Mouse (Mus musculus): ENCODE measurements at regions not wholly inside any gene's neighbourhood (a gene's known extent, or its start where the extent isn't known, plus 50 kb on each side); places are given as distances from the start of the nearest gene placed in this dataset.
A peak's percentile ranks its signal among the peaks of the same experiment; 100 is the strongest.

GRCm38 (mm10) chr13:90823877-90824276 lies 81.3 kb downstream of the Atp6ap1l start:
- 63% methylated on average over 5 of the region's 5 CpGs for WGBS
- Histone ChIP-seq H3K4me3 (no peak overlapping the region), H3K4me1 (replicated peaks) (peaks cover 8% of the 10 kb centered on the region), H3K27me3 (replicated peaks) (no peaks in the 10 kb centered on the region), H3K27ac (ENCODE audit: poor library complexity, severe bottlenecking) (peak overlapping the region; percentile 3; the same call in 1 of the 2 replicates), H3K4me2 (no peak overlapping the region), H3K9ac (no peak overlapping the region), H3K36me3 (no peaks in the 10 kb centered on the region), H3K9me3 (replicated peaks) (no peaks in the 10 kb centered on the region)
- no peak for ATAC-seq (ENCODE audit: insufficient number of reproducible peaks, low FRiP score)

GRCm38 (mm10) chr13:90821898-90822297 lies 83.3 kb downstream of the Atp6ap1l start:
- Histone ChIP-seq H3K27ac (ENCODE audit: poor library complexity, severe bottlenecking) (no peak overlapping the region), H3K4me1 (replicated peaks) (peaks cover 8% of the 10 kb centered on the region), H3K27me3 (replicated peaks) (no peaks in the 10 kb centered on the region), H3K36me3 (no peaks in the 10 kb centered on the region), H3K9me3 (replicated peaks) (no peaks in the 10 kb centered on the region), H3K4me2 (no peak overlapping the region), H3K9ac (no peak overlapping the region), H3K4me3 (no peak overlapping the region)
- WGBS: 84% methylated on average over 4 of the region's 4 CpGs
- ATAC-seq (ENCODE audit: insufficient number of reproducible peaks, low FRiP score): no peak

GRCm38 (mm10) chr13:90820453-90820852 lies 84.7 kb downstream of the Atp6ap1l start:
- Histone ChIP-seq H3K9ac (no peak overlapping the region), H3K27ac (ENCODE audit: poor library complexity, severe bottlenecking) (no peak overlapping the region), H3K27me3 (replicated peaks) (no peaks in the 10 kb centered on the region), H3K4me3 (no peak overlapping the region), H3K9me3 (replicated peaks) (no peaks in the 10 kb centered on the region), H3K36me3 (no peaks in the 10 kb centered on the region), H3K4me2 (no peak overlapping the region), H3K4me1 (replicated peaks) (peaks cover 8% of the 10 kb centered on the region)
- ATAC-seq (ENCODE audit: insufficient number of reproducible peaks, low FRiP score): no peak
- WGBS: 39% methylated on average over 3 of the region's 3 CpGs

DNA sequence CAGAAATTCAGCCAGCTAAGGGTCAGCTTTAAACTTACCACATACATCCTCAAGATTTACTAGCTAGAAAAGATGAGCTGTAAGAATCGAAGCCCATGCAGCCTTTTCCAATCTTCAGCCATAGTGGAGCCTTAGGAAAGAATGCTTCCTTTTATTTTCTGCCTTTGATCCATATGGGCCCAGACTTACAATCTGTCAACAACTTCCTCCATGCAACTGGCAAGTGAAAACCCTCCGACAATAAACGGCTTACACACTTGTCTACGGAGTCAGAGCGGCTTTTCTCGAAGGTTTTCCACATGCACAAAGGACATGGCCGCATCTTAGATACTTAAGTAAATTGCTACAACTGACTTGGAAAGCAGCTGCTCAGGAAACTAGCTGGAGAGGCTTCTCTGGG lies 85.2 kb downstream of the Atp6ap1l start:
- Histone ChIP-seq H3K9ac (no peak overlapping the region), H3K4me1 (replicated peaks) (peaks cover 8% of the 10 kb centered on the region), H3K4me3 (no peak overlapping the region), H3K27ac (ENCODE audit: poor library complexity, severe bottlenecking) (no peak overlapping the region), H3K36me3 (no peaks in the 10 kb centered on the region), H3K27me3 (replicated peaks) (no peaks in the 10 kb centered on the region), H3K4me2 (no peak overlapping the region), H3K9me3 (replicated peaks) (no peaks in the 10 kb centered on the region)
- ATAC-seq (ENCODE audit: insufficient number of reproducible peaks, low FRiP score): no peak
- 41% methylated on average over 7 of the region's 7 CpGs for WGBS

DNA sequence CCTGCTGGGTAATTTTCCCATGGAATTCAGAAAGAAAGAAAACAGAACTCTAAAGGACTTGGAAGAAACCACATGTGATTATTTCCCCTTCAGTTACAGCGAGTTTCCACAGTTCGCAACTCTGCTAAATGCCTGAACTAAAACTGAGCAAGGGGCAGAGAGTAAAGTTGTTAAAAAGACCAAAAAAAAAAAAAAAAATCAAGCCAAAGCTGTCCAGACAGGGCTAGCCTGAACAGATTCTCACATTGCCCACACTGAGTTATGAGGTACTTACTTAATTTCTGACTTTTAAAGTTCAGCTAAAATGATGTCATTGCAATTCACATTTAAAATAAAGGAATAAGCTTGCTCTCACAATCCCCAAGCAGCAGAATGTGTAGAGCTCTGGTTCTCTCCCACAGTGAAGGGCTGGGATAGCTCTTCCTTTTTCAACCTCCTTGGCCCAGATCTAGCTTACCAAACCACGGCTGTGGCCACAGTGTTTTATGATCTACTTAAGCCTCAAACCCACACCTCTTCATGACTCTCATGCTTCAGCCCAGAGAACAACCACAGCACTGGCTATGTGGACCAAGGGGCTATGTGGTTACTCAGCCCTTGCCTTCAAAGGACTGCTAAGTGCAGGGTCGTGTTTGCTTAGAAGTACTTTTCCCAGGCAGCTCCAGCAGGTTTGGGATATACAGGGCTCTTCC lies 90.8 kb downstream of the Atp6ap1l start:
- 75% methylated on average over 4 of the region's 4 CpGs for WGBS
- no peak overlapping the region for H3K27ac ChIP-seq (ENCODE audit: poor library complexity, severe bottlenecking)
- H3K4me3 ChIP-seq: no peak overlapping the region
- no peaks in the 10 kb centered on the region for H3K36me3 ChIP-seq
- H3K9ac ChIP-seq: no peak overlapping the region
- no peak for ATAC-seq (ENCODE audit: insufficient number of reproducible peaks, low FRiP score)
- H3K27me3 ChIP-seq (replicated peaks): no peaks in the 10 kb centered on the region
- H3K4me2 ChIP-seq: no peak overlapping the region
- H3K4me1 ChIP-seq (replicated peaks): no peaks in the 10 kb centered on the region
- no peaks in the 10 kb centered on the region for H3K9me3 ChIP-seq (replicated peaks)

GRCm38 (mm10) chr13:90810011-90810410 lies 95.1 kb downstream of the Atp6ap1l start:
- no peak overlapping the region for H3K4me3 ChIP-seq
- no peaks in the 10 kb centered on the region for H3K4me1 ChIP-seq (replicated peaks)
- no peak for ATAC-seq (ENCODE audit: insufficient number of reproducible peaks, low FRiP score)
- H3K4me2 ChIP-seq: no peak overlapping the region
- no peak overlapping the region for H3K9ac ChIP-seq
- no peak overlapping the region for H3K27ac ChIP-seq (ENCODE audit: poor library complexity, severe bottlenecking)
- no peaks in the 10 kb centered on the region for H3K36me3 ChIP-seq
- H3K27me3 ChIP-seq (replicated peaks): no peaks in the 10 kb centered on the region
- no peaks in the 10 kb centered on the region for H3K9me3 ChIP-seq (replicated peaks)
- WGBS: 74% methylated on average over 6 of the region's 6 CpGs

DNA sequence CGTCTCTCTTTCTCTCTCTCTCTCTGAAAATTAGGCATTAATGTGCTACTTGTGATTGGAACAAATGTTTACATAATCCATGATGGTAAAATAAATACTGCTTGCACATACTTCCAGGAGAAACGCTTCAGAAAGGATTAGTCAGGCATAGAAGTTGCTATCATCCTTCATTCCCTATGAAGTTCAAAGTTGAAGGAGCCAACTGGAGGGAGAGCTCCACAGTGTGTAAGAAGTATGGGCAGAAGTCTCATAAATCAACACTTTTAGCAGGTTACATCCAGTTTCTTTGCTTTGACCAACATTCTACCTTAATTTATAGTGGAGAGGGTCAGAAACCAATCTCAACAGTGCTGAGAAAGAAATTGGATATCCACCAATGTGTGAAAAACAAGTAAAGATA lies 105.5 kb downstream of the Atp6ap1l start:
- Histone ChIP-seq H3K27me3 (replicated peaks) (no peaks in the 10 kb centered on the region), H3K9me3 (replicated peaks) (no peaks in the 10 kb centered on the region), H3K36me3 (no peaks in the 10 kb centered on the region), H3K4me1 (replicated peaks) (peaks cover 13% of the 10 kb centered on the region; the same call in 1 of the 2 replicates), H3K4me3 (no peak overlapping the region), H3K9ac (no peak overlapping the region), H3K27ac (ENCODE audit: poor library complexity, severe bottlenecking) (no peak overlapping the region), H3K4me2 (no peak overlapping the region)
- WGBS: 53% methylated on average over 2 of the region's 2 CpGs
- no peak for ATAC-seq (ENCODE audit: insufficient number of reproducible peaks, low FRiP score)

DNA sequence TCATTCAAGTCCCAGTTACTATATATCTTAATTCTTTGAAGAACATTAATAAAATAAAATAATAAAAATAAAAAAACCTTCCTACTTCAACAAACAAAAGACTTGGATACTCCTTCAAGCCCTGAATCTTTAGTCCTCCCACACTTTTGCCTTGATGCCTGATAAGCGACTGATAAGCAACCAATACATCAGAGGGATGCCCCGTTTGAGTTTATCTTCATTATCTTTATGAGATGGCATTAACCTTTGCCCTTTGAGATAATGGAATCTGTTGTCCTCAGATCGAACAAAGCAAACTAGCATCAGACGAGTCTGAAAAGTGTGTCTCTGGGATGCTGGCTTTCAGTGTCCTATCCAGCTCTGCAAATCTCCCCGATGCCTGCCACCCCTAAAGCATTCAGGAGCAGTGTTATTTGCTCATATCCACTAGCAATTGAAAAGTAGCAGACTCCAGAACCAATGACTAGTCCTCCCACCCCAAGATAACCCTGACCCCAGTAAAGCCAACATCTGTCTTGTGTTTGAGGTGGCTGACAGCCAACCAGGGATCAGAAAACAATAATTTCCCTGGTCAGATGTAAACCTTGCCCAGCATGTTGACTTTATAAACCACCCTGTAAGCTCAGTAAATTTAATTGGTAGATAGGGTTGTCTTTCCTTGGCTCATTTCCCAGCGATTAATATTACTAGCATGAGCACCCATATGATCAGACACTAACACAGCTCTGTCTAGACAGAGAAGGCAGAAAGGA lies 106.2 kb downstream of the Atp6ap1l start:
- H3K27ac ChIP-seq (ENCODE audit: poor library complexity, severe bottlenecking): no peak overlapping the region
- no peaks in the 10 kb centered on the region for H3K9me3 ChIP-seq (replicated peaks)
- 21% methylated on average over 6 of the region's 6 CpGs for WGBS

GRCm38 (mm10) chr13:90798381-90798780 lies 106.8 kb downstream of the Atp6ap1l start:
- peaks cover 13% of the 10 kb centered on the region; the same call in 1 of the 2 replicates for H3K4me1 ChIP-seq (replicated peaks)
- H3K36me3 ChIP-seq: no peaks in the 10 kb centered on the region
- H3K9me3 ChIP-seq (replicated peaks): no peaks in the 10 kb centered on the region
- 43% methylated on average over 2 of the region's 2 CpGs for WGBS
- no peak for ATAC-seq (ENCODE audit: insufficient number of reproducible peaks, low FRiP score)
- no peak overlapping the region for H3K4me2 ChIP-seq
- H3K9ac ChIP-seq: no peak overlapping the region
- no peaks in the 10 kb centered on the region for H3K27me3 ChIP-seq (replicated peaks)
- H3K4me3 ChIP-seq: no peak overlapping the region
- no peak overlapping the region for H3K27ac ChIP-seq (ENCODE audit: poor library complexity, severe bottlenecking)

More for the DNA sequence above, 106.2 kb downstream of the Atp6ap1l start:
- Histone ChIP-seq H3K4me3 (no peak overlapping the region), H3K27me3 (replicated peaks) (no peaks in the 10 kb centered on the region), H3K4me1 (replicated peaks) (peaks cover 13% of the 10 kb centered on the region; the same call in 1 of the 2 replicates), H3K36me3 (no peaks in the 10 kb centered on the region), H3K9ac (no peak overlapping the region), H3K4me2 (no peak overlapping the region)
- ATAC-seq (ENCODE audit: insufficient number of reproducible peaks, low FRiP score): peak; percentile 45; the same call in 1 of the 2 replicates

DNA sequence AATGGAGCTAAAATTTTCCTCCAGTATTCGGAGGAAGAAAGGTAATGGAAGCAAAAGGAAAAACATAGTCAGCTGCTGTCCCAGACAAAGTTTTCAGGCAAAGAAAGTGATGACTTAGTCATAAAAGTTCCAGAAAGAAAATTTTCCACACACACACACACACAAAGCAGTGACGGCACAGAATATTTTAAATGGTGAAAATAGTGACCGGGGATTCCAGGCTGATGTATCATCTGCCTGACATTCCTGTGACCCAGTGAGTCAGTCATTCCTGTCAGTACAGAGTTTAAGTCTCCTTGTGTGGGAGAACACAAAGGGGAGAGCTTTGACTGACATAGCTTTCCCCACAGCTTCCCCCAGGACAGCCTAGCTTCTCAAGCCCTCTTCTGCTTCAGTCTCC lies 107.9 kb downstream of the Atp6ap1l start:
- H3K27ac ChIP-seq (ENCODE audit: poor library complexity, severe bottlenecking): no peak overlapping the region

GRCm38 (mm10) chr13:90796809-90797208 lies 108.3 kb downstream of the Atp6ap1l start:
- Histone ChIP-seq H3K9me3 (replicated peaks) (no peaks in the 10 kb centered on the region), H3K27me3 (replicated peaks) (no peaks in the 10 kb centered on the region), H3K36me3 (no peaks in the 10 kb centered on the region), H3K4me3 (no peak overlapping the region), H3K4me1 (replicated peaks) (peaks cover 13% of the 10 kb centered on the region; the same call in 1 of the 2 replicates), H3K27ac (ENCODE audit: poor library complexity, severe bottlenecking) (no peak overlapping the region), H3K9ac (no peak overlapping the region), H3K4me2 (no peak overlapping the region)
- no peak for ATAC-seq (ENCODE audit: insufficient number of reproducible peaks, low FRiP score)
- 81% methylated on average over 4 of the region's 4 CpGs for WGBS

More for the DNA sequence above, 107.9 kb downstream of the Atp6ap1l start:
- ATAC-seq (ENCODE audit: insufficient number of reproducible peaks, low FRiP score): no peak
- no peaks in the 10 kb centered on the region for H3K27me3 ChIP-seq (replicated peaks)
- no peak overlapping the region for H3K4me2 ChIP-seq
- WGBS: 55% methylated on average over 3 of the region's 3 CpGs
- no peaks in the 10 kb centered on the region for H3K9me3 ChIP-seq (replicated peaks)
- H3K4me3 ChIP-seq: no peak overlapping the region
- H3K9ac ChIP-seq: no peak overlapping the region
- peaks cover 13% of the 10 kb centered on the region; the same call in 1 of the 2 replicates for H3K4me1 ChIP-seq (replicated peaks)
- H3K36me3 ChIP-seq: no peaks in the 10 kb centered on the region

Data from heart, embryonic 12.5 days (tissue).